ENCODE assay signal across 22 mouse cellular contexts in genomic region chr10:25428658-25429057, GRCm38 (mm10).
A peak's percentile ranks its signal among the peaks of the same experiment; 100 is the strongest.
DNase-seq lines count a peak whose midpoint lies in the region; ATAC-seq and TF ChIP-seq lines count a peak whose summit lies in the region.
"Had no signal": no experiment of that assay in that cellular context is flagged by ENCODE, and none has a peak within 500 bp of the region (broad histone marks: within the 10 kb centered on the region; RNA-seq: fewer than 3 reads in every experiment).

No protein-coding gene starts in this region.

- no peak for DNase-seq in forebrain, postnatal 0 days
- peak; percentile 43 for DNase-seq in heart, embryonic 10.5 days (ENCODE audit: low spot score)
- no peak for DNase-seq in heart, adult 9 months (ENCODE audit: low spot score in 2 of 2)
- DNase-seq: adrenal gland, adult 8-10 months; adrenal gland, postnatal 25 days; cerebellum, adult 18-20 months; cerebellum, adult 9-10 months; cerebellum, postnatal 14 days; heart, adult 2 months; heart, postnatal 36 days; kidney, adult 18-20 months; kidney, adult 9 months had no signal

- peak; percentile 50; the same call in 1 of the 2 replicates for ATAC-seq in forebrain, embryonic 13.5 days
- ATAC-seq in forebrain, postnatal 0 days = no peak
- peak; percentile 52; the same call in 1 of the 2 replicates for ATAC-seq in forebrain, embryonic 16.5 days
- ATAC-seq in forebrain, embryonic 12.5 days (ENCODE audit: low FRiP score) = no peak
- ATAC-seq: activated CD4-positive, CD25-positive, alpha-beta regulatory T cell, adult 4 months; hindbrain, embryonic 16.5 days; intestine, embryonic 15.5 days had no signal

- H3K9ac ChIP-seq in forebrain, embryonic 13.5 days = no peak overlapping the region
- no peak overlapping the region for H3K9ac ChIP-seq in forebrain, postnatal 0 days
- no peak overlapping the region for H3K9ac ChIP-seq in forebrain, embryonic 16.5 days (replicated peaks; ENCODE audit: low read depth, low read length)
- H3K9ac ChIP-seq in forebrain, embryonic 12.5 days = no peak overlapping the region
- H3K9ac ChIP-seq: heart, embryonic 15.5 days; hindbrain, embryonic 13.5 days; intestine, embryonic 15.5 days had no signal

- H3K4me3 ChIP-seq in forebrain, embryonic 13.5 days = no peak overlapping the region
- H3K4me3 ChIP-seq in forebrain, postnatal 0 days (ENCODE audit: low read depth, low read length) = no peak overlapping the region
- H3K4me3 ChIP-seq in forebrain, embryonic 16.5 days (replicated peaks; ENCODE audit: low read length) = no peak overlapping the region
- no peak overlapping the region for H3K4me3 ChIP-seq in forebrain, embryonic 12.5 days (replicated peaks)
- H3K4me3 ChIP-seq in heart, embryonic 10.5 days = no peak overlapping the region
- H3K4me3 ChIP-seq: heart, adult 2 months; heart, embryonic 12.5 days; heart, embryonic 15.5 days; hindbrain, embryonic 10.5 days; hindbrain, embryonic 13.5 days; intestine, embryonic 15.5 days had no signal

- no peaks in the 10 kb centered on the region for H3K9me3 ChIP-seq in forebrain, embryonic 13.5 days (replicated peaks)
- no peaks in the 10 kb centered on the region for H3K9me3 ChIP-seq in forebrain, postnatal 0 days (ENCODE audit: low read length)
- no peaks in the 10 kb centered on the region for H3K9me3 ChIP-seq in forebrain, embryonic 16.5 days (ENCODE audit: control insufficient read depth, low read length)
- no peaks in the 10 kb centered on the region for H3K9me3 ChIP-seq in forebrain, embryonic 12.5 days
- H3K9me3 ChIP-seq in heart, embryonic 10.5 days = no peaks in the 10 kb centered on the region
- H3K9me3 ChIP-seq: heart, embryonic 12.5 days; heart, embryonic 15.5 days; hindbrain, embryonic 10.5 days; hindbrain, embryonic 13.5 days; intestine, embryonic 15.5 days had no signal

- H3K36me3 ChIP-seq in forebrain, embryonic 13.5 days (ENCODE audit: poor library complexity, severe bottlenecking) = no peaks in the 10 kb centered on the region
- H3K36me3 ChIP-seq in forebrain, postnatal 0 days (ENCODE audit: insufficient read depth) = no peaks in the 10 kb centered on the region
- H3K36me3 ChIP-seq in forebrain, embryonic 16.5 days (ENCODE audit: control insufficient read depth, insufficient read depth) = no peaks in the 10 kb centered on the region
- H3K36me3 ChIP-seq in forebrain, embryonic 12.5 days (replicated peaks) = no peaks in the 10 kb centered on the region
- no peaks in the 10 kb centered on the region for H3K36me3 ChIP-seq in heart, embryonic 10.5 days
- H3K36me3 ChIP-seq: heart, embryonic 12.5 days; heart, embryonic 15.5 days; hindbrain, embryonic 10.5 days; hindbrain, embryonic 13.5 days; intestine, embryonic 15.5 days had no signal

- TF ChIP-seq CTCF in forebrain, postnatal 0 days (IDR thresholded peaks at IDR 0.05; ENCODE audit: low read depth) = no peak

- 83% methylated on average over 5 of the region's 5 CpGs for WGBS in forebrain, embryonic 13.5 days
- 66% methylated on average over 5 of the region's 5 CpGs for WGBS in forebrain, postnatal 0 days
- WGBS in forebrain, embryonic 16.5 days = 80% methylated on average over 5 of the region's 5 CpGs
- WGBS in forebrain, embryonic 12.5 days = 89% methylated on average over 5 of the region's 5 CpGs
- 81% methylated on average over 5 of the region's 5 CpGs for WGBS in heart, embryonic 10.5 days

- no peak overlapping the region for H3K27ac ChIP-seq in forebrain, embryonic 13.5 days
- H3K27ac ChIP-seq in forebrain, postnatal 0 days (ENCODE audit: low read depth, low read length) = no peak overlapping the region
- no peak overlapping the region for H3K27ac ChIP-seq in forebrain, embryonic 16.5 days (ENCODE audit: low read length)
- no peak overlapping the region for H3K27ac ChIP-seq in forebrain, embryonic 12.5 days
- no peak overlapping the region for H3K27ac ChIP-seq in heart, embryonic 10.5 days
- H3K27ac ChIP-seq: hindbrain, embryonic 10.5 days; hindbrain, embryonic 13.5 days; intestine, embryonic 15.5 days had no signal

- no peaks in the 10 kb centered on the region for H3K27me3 ChIP-seq in forebrain, embryonic 13.5 days
- no peaks in the 10 kb centered on the region for H3K27me3 ChIP-seq in forebrain, postnatal 0 days (ENCODE audit: insufficient read depth, low read length)
- no peaks in the 10 kb centered on the region for H3K27me3 ChIP-seq in forebrain, embryonic 16.5 days (replicated peaks; ENCODE audit: control insufficient read depth, insufficient read depth, low read length)
- no peaks in the 10 kb centered on the region for H3K27me3 ChIP-seq in forebrain, embryonic 12.5 days
- no peaks in the 10 kb centered on the region for H3K27me3 ChIP-seq in heart, embryonic 10.5 days (ENCODE audit: insufficient read depth, poor library complexity, severe bottlenecking)
- H3K27me3 ChIP-seq: heart, embryonic 12.5 days; heart, embryonic 15.5 days; hindbrain, embryonic 13.5 days; intestine, embryonic 15.5 days had no signal

- H3K4me2 ChIP-seq in forebrain, embryonic 13.5 days = no peak overlapping the region
- no peak overlapping the region for H3K4me2 ChIP-seq in forebrain, postnatal 0 days (ENCODE audit: low read depth)
- no peak overlapping the region for H3K4me2 ChIP-seq in forebrain, embryonic 16.5 days (ENCODE audit: low read length)
- no peak overlapping the region for H3K4me2 ChIP-seq in forebrain, embryonic 12.5 days
- H3K4me2 ChIP-seq: heart, embryonic 15.5 days; hindbrain, embryonic 13.5 days; intestine, embryonic 15.5 days had no signal

- H3K4me1 ChIP-seq in forebrain, embryonic 13.5 days = peaks cover 3% of the 10 kb centered on the region
- H3K4me1 ChIP-seq in forebrain, postnatal 0 days (ENCODE audit: insufficient read depth) = no peaks in the 10 kb centered on the region
- no peaks in the 10 kb centered on the region for H3K4me1 ChIP-seq in forebrain, embryonic 16.5 days (replicated peaks; ENCODE audit: control insufficient read depth, insufficient read depth, low read length)
- peaks cover 7% of the 10 kb centered on the region for H3K4me1 ChIP-seq in forebrain, embryonic 12.5 days
- H3K4me1 ChIP-seq in heart, embryonic 10.5 days = peaks cover 70% of the 10 kb centered on the region

Comparison
In these comparisons a context has a peak if more than half of its experiments do, and no peak if none do; other contexts are left out.
1. ATAC-seq: peak in forebrain, embryonic 13.5 days (single experiment) and forebrain, embryonic 16.5 days (single experiment); none in forebrain, postnatal 0 days (single experiment) and forebrain, embryonic 12.5 days (single experiment).